Mouse (Mus musculus): ENCODE data around the gene Pdf. TPM values are rescaled to one million over a fixed set of nuclear protein-coding genes. Genes with fewer than 3 reads are reported as not detected.

Gene Pdf
- 29.4 and 59.3 TPM in 2 replicates for polyA plus RNA-seq (2012; rRNA removed; ENCODE audit: low replicate concordance)

GRCm38 (mm10) chr8:107048061-107048941 is at the start of gene Pdf:
TSS of gene Pdf (minus strand) at chr8:107048614.

GRCm38 (mm10) chr8:107096366-107097036 is 48.1 kb upstream of the Pdf start, which contains the start of gene Terf2:
TSS of gene Terf2 (minus strand) at chr8:107096547.

GRCm38 (mm10) chr8:107065511-107066496 is 17.4 kb upstream of the Pdf start, which contains the start of gene Tmed6:
TSS of gene Tmed6 (minus strand) at chr8:107065644.

DNA sequence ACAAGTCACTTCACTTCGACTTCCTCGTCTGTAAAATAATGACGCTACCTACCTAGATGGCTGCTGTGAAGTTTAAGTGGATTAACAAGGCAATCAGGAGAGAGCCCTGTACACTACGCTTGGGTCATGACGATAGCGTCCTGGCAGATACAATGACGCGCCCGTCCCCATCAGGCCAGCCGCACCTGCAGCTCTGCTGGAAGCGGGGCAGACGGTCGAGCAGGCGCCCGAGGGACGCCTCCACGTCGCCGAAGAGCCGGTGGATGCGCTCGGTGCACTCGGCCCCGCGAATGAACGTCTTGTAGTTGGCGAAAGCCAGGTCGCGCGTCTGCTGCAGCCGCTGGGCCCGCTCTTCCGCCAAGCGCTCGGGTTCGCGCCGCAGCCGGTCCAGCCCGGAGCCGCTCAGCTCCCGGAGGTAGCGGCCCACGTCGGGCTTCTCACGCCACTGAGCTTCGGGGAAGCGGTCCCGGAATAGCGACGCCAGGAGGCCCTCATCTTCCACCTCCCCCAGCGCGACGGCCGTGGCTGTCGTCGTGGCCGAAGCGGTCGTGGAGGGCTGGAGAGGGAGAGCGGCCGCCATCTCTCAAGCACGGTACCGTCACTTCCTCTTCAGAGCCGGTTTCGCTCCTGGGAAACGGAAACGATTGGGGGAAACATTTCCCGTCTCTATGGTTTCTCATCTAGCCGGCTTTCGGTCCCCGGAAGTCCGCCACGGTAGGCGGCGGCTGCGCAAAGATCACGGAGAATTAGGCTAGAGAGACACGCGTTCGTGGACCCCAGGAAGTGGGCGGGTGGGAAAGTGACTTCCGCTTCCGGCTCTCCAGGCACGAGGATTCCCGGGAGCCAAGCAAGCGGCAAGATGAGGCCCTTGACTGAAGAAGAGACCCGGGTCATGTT is 7.9 kb upstream of the Pdf start, which contains the start of the genes Cog8 and Nip7:
Cog8 (minus strand) TSS at position 614 of the 897 bp plus-strand sequence.
Nip7 (plus strand) TSS at position 802 of the 897 bp plus-strand sequence.

DNA sequence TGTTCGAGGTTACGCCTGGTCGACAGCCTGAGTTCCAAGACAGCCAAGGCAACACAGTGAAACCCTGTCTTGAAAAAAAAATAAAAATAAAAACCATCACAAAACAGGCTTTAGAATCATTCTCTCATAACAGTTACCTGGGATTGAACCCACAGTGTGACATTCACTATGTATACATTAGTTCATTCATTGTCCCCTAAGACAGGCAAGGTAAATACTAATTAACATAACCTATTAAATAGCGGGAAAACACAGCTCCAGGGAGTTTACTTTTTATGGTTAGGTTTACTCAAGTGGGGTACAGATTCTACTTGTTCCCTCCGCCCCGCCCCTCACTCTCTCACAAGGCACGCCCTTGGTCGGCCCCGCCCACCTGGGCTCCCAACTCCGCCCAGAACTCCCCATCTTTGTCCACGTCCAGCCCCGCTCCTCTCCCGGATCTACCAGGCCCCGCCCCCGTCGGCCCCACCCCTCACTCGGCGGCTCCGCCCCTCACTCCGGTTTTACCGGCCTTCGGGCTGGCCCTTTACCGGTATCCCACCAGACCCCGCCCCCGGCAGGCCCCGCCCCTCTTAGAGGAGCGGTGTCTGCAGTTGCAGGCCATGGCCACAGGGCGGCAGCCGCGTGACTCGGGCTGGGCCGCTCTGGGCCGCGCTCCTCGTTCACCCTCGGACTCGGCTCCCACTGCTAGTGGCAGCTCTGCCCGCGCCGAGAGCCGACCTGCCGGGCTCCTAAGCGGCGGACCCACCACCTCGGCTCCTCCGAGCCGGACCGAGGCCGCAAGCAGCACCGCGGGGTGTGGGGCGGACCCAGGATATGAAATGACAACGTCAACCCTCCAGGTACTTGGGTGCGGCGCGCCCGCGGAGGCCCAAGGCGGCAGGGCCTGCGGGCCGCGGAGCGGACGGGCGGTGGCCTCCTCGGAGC is 17.5 kb downstream of the Pdf start, which contains the start of gene Vps4a:
Vps4a (plus strand) TSS at position 573 of the 927 bp plus-strand sequence.

Other genes starting within 250 kb of the Pdf start
- gene Has3, start 178.4 kb downstream of the Pdf start, polyA plus RNA-seq (2012; rRNA removed; ENCODE audit: low replicate concordance): 0.14 and 0.36 TPM in 2 replicates
- 4.8 and 10.0 TPM in 2 replicates for gene Utp4, start 155.0 kb downstream of the Pdf start, polyA plus RNA-seq (2012; rRNA removed; ENCODE audit: low replicate concordance)
- gene Sntb2, start 112.9 kb downstream of the Pdf start, polyA plus RNA-seq (2012; rRNA removed; ENCODE audit: low replicate concordance): 1.2 and 1.8 TPM in 2 replicates
- 8.2 and 12.9 TPM in 2 replicates for gene Vps4a, start 17.4 kb downstream of the Pdf start, polyA plus RNA-seq (2012; rRNA removed; ENCODE audit: low replicate concordance)
- gene Cog8, start 8.1 kb upstream of the Pdf start, polyA plus RNA-seq (2012; rRNA removed; ENCODE audit: low replicate concordance): 17.0 and 17.6 TPM in 2 replicates
- gene Nip7, start 8.3 kb upstream of the Pdf start, polyA plus RNA-seq (2012; rRNA removed; ENCODE audit: low replicate concordance): 7.5 and 11.2 TPM in 2 replicates
- gene Tmed6, start 17.0 kb upstream of the Pdf start, polyA plus RNA-seq (2012; rRNA removed; ENCODE audit: low replicate concordance): 7.0 and 9.9 TPM in 2 replicates
- gene Terf2, start 47.9 kb upstream of the Pdf start, polyA plus RNA-seq (2012; rRNA removed; ENCODE audit: low replicate concordance): 2.9 and 3.7 TPM in 2 replicates
- gene Cyb5b, start 102.0 kb upstream of the Pdf start, polyA plus RNA-seq (2012; rRNA removed; ENCODE audit: low replicate concordance): 129 and 153 TPM in 2 replicates
- gene Nfat5, start 244.9 kb upstream of the Pdf start, polyA plus RNA-seq (2012; rRNA removed; ENCODE audit: low replicate concordance): 3.9 and 4.9 TPM in 2 replicates

Measured in duodenum, adult 2 months (tissue).